Mouse (Mus musculus) myocyte (in vitro differentiated cells): ENCODE measurements around the gene Esp3.
"Not testable (repeated sequence)": the region's sequence is repeated elsewhere in the genome, so short reads cannot be mapped to it uniquely, and the experiment has no call there.

Experiments
- CEBPB ChIP-seq: IDR thresholded peaks from 2 replicates; pipeline ENCODE4 v1.6.1; 2011; ENCODE audit warnings: mild to moderate bottlenecking, moderate library complexity; ENCODE audit not compliant: poor library complexity, insufficient read depth, severe bottlenecking
- MAX ChIP-seq: IDR thresholded peaks from one replicate; pipeline ENCODE4 v1.6.1; 2011; ENCODE audit warnings: low read depth, mild to moderate bottlenecking, control low read depth
- MYOD1 ChIP-seq, 3 experiments: IDR thresholded peaks; one replicate each; pipeline ENCODE4 v1.6.1; 2011; ENCODE audit warnings: control low read depth in 2 of 3, low read depth in 2 of 3, mild to moderate bottlenecking in 2 of 3, moderate library complexity in 1 of 3; ENCODE audit not compliant: insufficient read length in 2 of 3, control insufficient read depth in 1 of 3
- MYOG ChIP-seq, 3 experiments: IDR thresholded peaks; one replicate each; pipeline ENCODE4 v1.6.1; 2011; ENCODE audit warnings: control low read depth in 2 of 3, low read depth in 2 of 3, mild to moderate bottlenecking in 2 of 3; ENCODE audit not compliant: insufficient read length in 2 of 3, control insufficient read depth in 1 of 3, insufficient read depth in 1 of 3
- POLR2A ChIP-seq: IDR thresholded peaks from one replicate; pipeline ENCODE4 v1.6.1; 2011; ENCODE audit warnings: low read depth, mild to moderate bottlenecking, control low read depth, moderate library complexity; ENCODE audit not compliant: insufficient read length
- POLR2AphosphoS2 ChIP-seq: IDR thresholded peaks from one replicate; pipeline ENCODE4 v1.6.1; 2011; ENCODE audit warnings: low read depth, control low read depth; ENCODE audit not compliant: insufficient read length
- TCF12 ChIP-seq: IDR thresholded peaks from one replicate; pipeline ENCODE4 v1.6.1; 2011; ENCODE audit warnings: mild to moderate bottlenecking, control low read depth; ENCODE audit not compliant: poor library complexity, insufficient read depth, severe bottlenecking
- TCF3 ChIP-seq: IDR thresholded peaks from one replicate; pipeline ENCODE4 v1.6.1; 2011; ENCODE audit warnings: low read depth, control low read depth; ENCODE audit not compliant: insufficient read length
- USF1 ChIP-seq: IDR thresholded peaks from one replicate; pipeline ENCODE4 v1.6.1; 2011; ENCODE audit warnings: low read depth, mild to moderate bottlenecking, control low read depth, moderate library complexity

DNA sequence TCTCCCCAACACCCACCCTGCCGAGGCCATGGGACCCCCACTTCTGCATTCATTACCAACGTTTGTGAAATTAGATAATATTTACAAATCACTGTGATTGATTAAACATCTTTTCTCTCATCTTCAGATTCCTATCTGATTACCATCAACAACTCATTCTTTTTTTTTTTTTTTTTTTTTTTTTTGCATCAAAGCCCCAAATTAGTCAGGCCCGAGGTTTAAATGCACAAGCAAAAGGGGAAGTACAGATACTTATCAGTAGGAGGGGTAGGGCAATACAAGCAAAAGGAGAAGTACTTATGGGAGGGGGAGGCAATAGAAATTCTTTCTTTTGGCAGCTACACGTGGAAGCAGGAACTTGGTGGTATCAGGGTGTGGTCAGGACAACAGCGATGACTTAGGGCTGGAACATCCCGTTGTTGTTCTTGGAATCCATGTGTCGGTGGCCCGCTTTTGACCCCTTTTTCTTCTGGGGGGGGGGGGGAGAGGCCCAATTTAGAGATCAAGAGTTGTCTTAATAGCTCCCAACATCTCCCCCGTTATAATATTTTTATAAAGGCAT lies 30.3 kb downstream of the Esp3 start:
- not testable (repeated sequence) for TF ChIP-seq POLR2A; POLR2AphosphoS2; TCF12; USF1; MAX; MYOG (IDR thresholded peaks at IDR 0.05; ENCODE audit: control insufficient read depth in 1 of 3, insufficient read depth in 1 of 3, insufficient read length in 2 of 3, low read depth in 2 of 3); CEBPB; MYOD1 (IDR thresholded peaks at IDR 0.05; ENCODE audit: control insufficient read depth in 1 of 3, insufficient read length in 2 of 3, low read depth in 2 of 3); TCF3
